Mouse (Mus musculus): ENCODE results near the gene Rnf11. TPM values are rescaled to one million over a fixed set of nuclear protein-coding genes. Genes with fewer than 3 reads are reported as not detected.

Rnf11 gene
- polyA plus RNA-seq, 1 experiment from 2014 or later = 75.1 TPM

DNA sequence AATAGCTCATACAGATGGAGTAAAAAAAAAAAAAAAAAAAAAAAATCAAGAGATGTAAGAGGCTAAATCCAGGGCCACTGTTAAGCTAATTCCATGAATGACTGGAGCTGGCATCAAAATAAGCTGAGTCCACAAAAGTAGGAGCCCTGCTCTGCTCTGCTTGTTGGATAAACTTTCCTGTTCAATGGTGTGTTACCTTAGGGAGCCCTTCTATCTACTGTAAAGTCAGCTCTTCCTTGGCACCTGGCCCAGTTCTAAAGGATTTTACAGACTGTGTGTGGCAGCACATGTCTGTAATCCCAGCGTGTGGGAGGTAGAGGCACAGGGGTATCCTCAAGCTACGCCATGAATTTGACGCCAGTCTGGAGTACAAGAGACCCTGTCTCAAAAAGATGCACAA, 43.5 kb downstream of the Rnf11 start:
- DNase-seq (ENCODE audit: low spot score) = no peak
- no peak overlapping the region for H3K27ac ChIP-seq (replicated peaks; ENCODE audit: low read depth, low read length)

DNA sequence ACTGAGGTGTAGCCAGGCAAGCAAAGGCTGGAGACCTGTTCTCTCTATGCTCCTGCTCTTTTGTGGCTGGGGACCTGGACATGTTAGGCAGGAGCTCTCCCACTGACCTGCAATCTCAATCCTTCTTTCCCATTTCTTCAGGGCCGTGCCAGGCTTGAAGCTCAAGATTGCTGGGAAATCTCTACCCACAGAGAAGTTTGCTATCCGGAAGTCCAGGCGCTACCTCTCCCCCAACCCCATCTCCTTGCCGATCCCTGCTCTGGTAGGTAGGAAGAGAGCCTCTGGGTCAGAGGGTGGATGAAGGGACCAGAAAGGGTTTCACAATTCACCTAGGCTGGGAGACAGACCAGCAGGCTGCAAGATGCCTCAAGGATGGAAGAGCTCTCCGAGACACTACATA, 44.1 kb downstream of the Rnf11 start:
- ATAC-seq (ENCODE audit: low read depth) (no peak), DNase-seq (ENCODE audit: low spot score) (no peak)
- H3K27ac ChIP-seq (replicated peaks; ENCODE audit: low read depth, low read length) = no peak overlapping the region
- H3K4me2 ChIP-seq (ENCODE audit: low read depth, low read length) = no peak overlapping the region
- H3K9me3 ChIP-seq (ENCODE audit: control insufficient read depth, low read length) = no peaks in the 10 kb centered on the region
- no peak overlapping the region for H3K9ac ChIP-seq (ENCODE audit: low read depth, low read length)
- H3K36me3 ChIP-seq (ENCODE audit: control insufficient read depth, insufficient read depth, low read length) = 0 out of 2 replicates have a peak, but pooled peaks cover 12% of the 10 kb centered on the region
- WGBS = 92% methylated on average over 5 of the region's 5 CpGs
- no peak overlapping the region for H3K4me3 ChIP-seq (ENCODE audit: low read depth, low read length)
- H3K27me3 ChIP-seq (replicated peaks; ENCODE audit: control insufficient read depth, insufficient read depth, low read length) = no peaks in the 10 kb centered on the region
- H3K4me1 ChIP-seq (ENCODE audit: control insufficient read depth, insufficient read depth, low read length) = no peaks in the 10 kb centered on the region

More for the DNA sequence above, 43.5 kb downstream of the Rnf11 start:
- Histone ChIP-seq H3K27me3 (replicated peaks; ENCODE audit: control insufficient read depth, insufficient read depth, low read length) (no peaks in the 10 kb centered on the region), H3K9me3 (ENCODE audit: control insufficient read depth, low read length) (no peaks in the 10 kb centered on the region), H3K4me1 (ENCODE audit: control insufficient read depth, insufficient read depth, low read length) (no peaks in the 10 kb centered on the region), H3K4me3 (ENCODE audit: low read depth, low read length) (no peak overlapping the region), H3K9ac (ENCODE audit: low read depth, low read length) (no peak overlapping the region), H3K4me2 (ENCODE audit: low read depth, low read length) (no peak overlapping the region), H3K36me3 (ENCODE audit: control insufficient read depth, insufficient read depth, low read length) (0 out of 2 replicates have a peak, but pooled peaks cover 15% of the 10 kb centered on the region)
- ATAC-seq (ENCODE audit: low read depth) = no peak
- WGBS = 71% methylated on average over 3 of the region's 3 CpGs

DNA sequence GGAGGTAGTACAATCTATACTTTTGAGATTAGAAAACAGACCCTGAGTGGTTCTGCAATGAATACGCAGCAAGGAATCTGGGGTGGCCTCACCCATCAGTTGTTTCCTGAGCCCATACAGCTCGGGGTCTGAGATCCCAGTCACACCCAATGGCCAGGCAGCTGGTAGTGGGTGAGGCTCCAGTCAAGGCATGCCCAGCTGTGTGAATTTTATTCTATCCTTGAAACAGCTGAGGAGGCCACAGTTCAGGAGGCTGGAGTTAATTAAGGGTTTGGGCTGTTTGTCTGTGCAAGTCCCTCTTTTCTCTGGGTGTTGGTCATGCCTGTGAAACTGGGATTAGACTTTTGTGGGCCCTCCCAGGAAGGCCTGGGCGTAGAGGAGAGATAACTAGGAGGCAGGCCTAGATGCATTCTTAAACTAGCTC, 44.7 kb downstream of the Rnf11 start:
- Histone ChIP-seq H3K4me2 (ENCODE audit: low read depth, low read length) (no peak overlapping the region), H3K4me3 (ENCODE audit: low read depth, low read length) (no peak overlapping the region), H3K9me3 (ENCODE audit: control insufficient read depth, low read length) (no peaks in the 10 kb centered on the region), H3K27ac (replicated peaks; ENCODE audit: low read depth, low read length) (no peak overlapping the region), H3K36me3 (ENCODE audit: control insufficient read depth, insufficient read depth, low read length) (0 out of 2 replicates have a peak, but pooled peaks cover 12% of the 10 kb centered on the region), H3K27me3 (replicated peaks; ENCODE audit: control insufficient read depth, insufficient read depth, low read length) (no peaks in the 10 kb centered on the region), H3K9ac (ENCODE audit: low read depth, low read length) (no peak overlapping the region), H3K4me1 (ENCODE audit: control insufficient read depth, insufficient read depth, low read length) (no peaks in the 10 kb centered on the region)
- DNase-seq (ENCODE audit: low spot score) = peak; percentile 65
- 64% methylated on average over 3 of the region's 3 CpGs for WGBS
- ATAC-seq (ENCODE audit: low read depth) = peak; percentile 68; the same call in 1 of the 2 replicates

DNA sequence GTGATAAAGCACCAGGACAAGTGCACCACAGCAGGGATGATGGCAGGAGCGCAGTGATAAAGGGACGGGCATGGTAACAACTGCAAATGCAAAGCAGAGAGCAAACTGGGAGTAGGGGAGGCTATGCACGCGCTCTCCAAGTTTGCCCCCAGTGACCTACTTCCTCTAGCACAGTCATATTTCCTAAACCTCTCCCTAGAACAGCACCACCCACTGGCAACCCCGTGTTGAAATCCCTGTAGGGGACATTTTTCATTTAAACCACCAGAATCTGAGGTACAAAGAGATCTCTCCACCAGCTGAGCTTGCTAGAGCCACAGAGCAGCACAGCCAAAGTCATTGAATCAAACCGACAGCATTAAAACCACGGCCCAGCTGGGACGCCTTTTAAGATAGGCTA, 45.4 kb downstream of the Rnf11 start:
- Histone ChIP-seq H3K36me3 (ENCODE audit: control insufficient read depth, insufficient read depth, low read length) (0 out of 2 replicates have a peak, but pooled peaks cover 7% of the 10 kb centered on the region), H3K4me3 (ENCODE audit: low read depth, low read length) (no peak overlapping the region), H3K4me2 (ENCODE audit: low read depth, low read length) (no peak overlapping the region), H3K27ac (replicated peaks; ENCODE audit: low read depth, low read length) (no peak overlapping the region; the same call in 1 of the 2 replicates), H3K27me3 (replicated peaks; ENCODE audit: control insufficient read depth, insufficient read depth, low read length) (no peaks in the 10 kb centered on the region), H3K9me3 (ENCODE audit: control insufficient read depth, low read length) (no peaks in the 10 kb centered on the region), H3K9ac (ENCODE audit: low read depth, low read length) (no peak overlapping the region), H3K4me1 (ENCODE audit: control insufficient read depth, insufficient read depth, low read length) (no peaks in the 10 kb centered on the region)
- ATAC-seq (ENCODE audit: low read depth) = no peak
- no peak for DNase-seq (ENCODE audit: low spot score)
- WGBS = 74% methylated on average over 8 of the region's 8 CpGs

DNA sequence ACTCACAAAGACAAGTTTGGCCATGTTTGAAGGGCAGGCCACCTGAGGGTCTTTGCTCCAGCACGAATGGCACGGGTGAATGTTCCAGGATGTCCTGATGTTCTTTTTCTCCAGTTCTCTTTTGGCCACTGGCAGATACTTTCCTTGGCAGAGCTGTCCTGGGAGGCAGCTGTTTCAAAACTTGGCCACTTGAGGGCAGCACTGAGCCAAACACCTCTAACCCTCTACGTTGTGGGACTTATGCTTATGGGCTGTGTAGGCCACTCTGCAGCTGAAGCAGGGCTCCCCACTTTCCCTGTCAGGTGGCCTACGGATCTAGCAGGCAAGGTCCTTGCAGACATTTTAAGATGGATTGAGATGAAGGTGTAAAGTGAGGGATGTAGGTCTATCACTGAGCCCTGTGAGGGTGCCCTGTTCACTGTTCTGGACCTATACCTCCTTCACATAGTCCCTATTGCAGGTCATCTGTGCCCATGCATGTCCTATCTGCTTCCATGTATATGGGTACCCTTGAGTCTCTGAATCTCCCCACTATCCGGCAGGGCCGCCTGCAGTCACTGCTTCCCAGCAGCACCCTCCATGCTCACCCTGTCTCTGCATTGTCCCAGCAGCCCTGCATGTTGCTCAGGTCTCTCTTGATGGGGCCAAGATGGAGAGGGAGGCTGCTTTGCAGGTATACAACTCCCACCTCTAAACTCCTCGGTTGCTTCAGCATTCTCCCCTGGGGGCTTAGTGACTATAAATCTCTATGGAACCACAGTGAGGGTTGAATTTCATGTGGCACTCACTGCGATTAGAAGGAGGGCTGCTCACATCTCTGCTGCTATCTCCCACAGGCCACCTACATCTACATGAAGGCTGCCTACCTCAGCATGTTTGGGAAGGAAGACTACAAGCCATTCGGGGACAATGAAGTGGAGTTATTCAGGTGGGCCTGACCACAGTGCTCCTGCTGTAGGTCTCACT, 46.3 kb downstream of the Rnf11 start:
- no peak overlapping the region for H3K4me2 ChIP-seq (ENCODE audit: low read depth, low read length)
- no peaks in the 10 kb centered on the region for H3K4me1 ChIP-seq (ENCODE audit: control insufficient read depth, insufficient read depth, low read length)
- H3K36me3 ChIP-seq (ENCODE audit: control insufficient read depth, insufficient read depth, low read length) = 0 out of 2 replicates have a peak, but pooled peaks cover 5% of the 10 kb centered on the region
- H3K9ac ChIP-seq (ENCODE audit: low read depth, low read length) = no peak overlapping the region
- no peak overlapping the region for H3K4me3 ChIP-seq (ENCODE audit: low read depth, low read length)
- H3K27ac ChIP-seq (replicated peaks; ENCODE audit: low read depth, low read length) = no peak overlapping the region
- DNase-seq (ENCODE audit: low spot score) = peak; percentile 64
- WGBS = 52% methylated on average over 9 of the region's 9 CpGs
- no peaks in the 10 kb centered on the region for H3K27me3 ChIP-seq (replicated peaks; ENCODE audit: control insufficient read depth, insufficient read depth, low read length)
- peak; percentile 70 for ATAC-seq (ENCODE audit: low read depth)
- no peaks in the 10 kb centered on the region for H3K9me3 ChIP-seq (ENCODE audit: control insufficient read depth, low read length)

DNA sequence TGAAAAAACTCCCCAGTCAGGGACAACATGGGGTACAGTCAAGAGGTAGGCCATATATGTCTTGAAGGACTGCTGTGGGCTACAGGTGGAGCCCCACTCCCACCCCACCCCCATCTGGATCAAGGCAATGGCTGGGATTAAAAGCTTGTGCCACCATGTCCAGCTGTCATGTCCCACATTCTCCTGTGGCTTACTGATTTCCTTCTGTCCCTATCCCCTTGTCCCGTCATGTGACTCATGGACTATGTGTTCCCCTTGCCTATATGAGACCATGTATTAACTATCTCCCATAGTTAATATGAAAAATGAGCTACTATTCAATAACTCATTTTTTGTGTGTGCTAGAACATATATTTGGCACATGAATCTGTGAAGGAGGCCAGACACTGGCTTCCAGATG, 50.3 kb downstream of the Rnf11 start:
- WGBS = 90% methylated on average over 1 of the region's 1 CpGs
- Histone ChIP-seq H3K4me1 (ENCODE audit: control insufficient read depth, insufficient read depth, low read length) (no peaks in the 10 kb centered on the region), H3K27me3 (replicated peaks; ENCODE audit: control insufficient read depth, insufficient read depth, low read length) (no peaks in the 10 kb centered on the region), H3K4me2 (ENCODE audit: low read depth, low read length) (no peak overlapping the region), H3K9ac (ENCODE audit: low read depth, low read length) (no peak overlapping the region), H3K9me3 (ENCODE audit: control insufficient read depth, low read length) (no peaks in the 10 kb centered on the region), H3K36me3 (ENCODE audit: control insufficient read depth, insufficient read depth, low read length) (no peaks in the 10 kb centered on the region), H3K27ac (replicated peaks; ENCODE audit: low read depth, low read length) (no peak overlapping the region), H3K4me3 (ENCODE audit: low read depth, low read length) (no peak overlapping the region)
- ATAC-seq (ENCODE audit: low read depth) = no peak
- DNase-seq (ENCODE audit: low spot score) = no peak

DNA sequence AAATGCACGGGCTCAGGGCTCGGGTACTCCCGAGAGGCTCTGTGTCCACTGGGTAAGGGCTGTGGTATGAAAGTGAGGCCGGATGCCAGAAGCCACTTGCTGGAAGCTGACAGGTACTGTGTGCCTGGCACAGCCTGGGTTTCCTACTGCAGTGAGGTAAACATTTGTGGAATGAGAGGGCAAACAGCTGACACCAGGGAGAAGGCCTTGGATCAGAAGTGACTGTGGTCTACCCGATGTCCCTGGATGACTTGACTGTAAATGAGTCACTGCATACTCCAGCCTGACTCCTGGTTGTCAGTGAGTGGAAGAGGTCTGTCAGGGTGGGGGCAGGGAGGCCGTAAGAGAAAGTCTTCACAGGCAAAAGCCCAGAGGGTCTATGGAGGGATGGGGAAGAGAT, 50.9 kb downstream of the Rnf11 start:
- H3K27ac ChIP-seq (replicated peaks; ENCODE audit: low read depth, low read length) = no peak overlapping the region

DNA sequence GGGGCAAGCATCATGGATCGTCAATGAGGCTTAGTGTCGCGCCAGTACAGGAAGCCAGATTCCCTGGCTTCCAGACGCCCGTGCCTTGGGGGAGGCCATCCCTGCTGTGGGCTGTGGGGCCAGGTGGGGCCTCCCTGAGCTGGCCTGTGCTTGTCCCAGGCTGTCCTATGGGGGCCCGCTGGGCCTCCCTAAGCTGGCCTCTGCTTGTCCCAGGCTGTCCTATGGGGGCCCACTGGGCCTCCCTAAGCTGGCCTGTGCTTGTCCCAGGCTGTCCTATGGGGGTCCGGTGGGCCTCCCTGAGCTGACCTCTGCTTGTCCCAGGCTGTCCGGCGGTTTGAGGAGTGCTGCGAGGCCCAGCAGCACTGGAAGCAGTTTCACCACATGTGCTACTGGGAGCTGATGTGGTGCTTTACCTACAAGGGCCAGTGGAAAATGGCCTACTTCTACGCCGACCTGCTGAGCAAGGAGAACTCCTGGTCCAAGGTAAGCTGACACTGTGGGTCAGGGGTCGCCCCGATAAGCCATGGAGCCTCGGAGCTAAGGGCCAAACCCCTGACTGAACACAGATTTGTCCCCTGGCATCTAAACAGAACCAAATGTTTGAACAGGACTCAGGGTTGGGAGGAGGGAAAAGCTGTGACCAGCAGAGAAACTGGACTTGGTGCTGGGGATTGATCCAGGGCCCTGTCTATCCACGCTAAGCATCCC, 51.7 kb downstream of the Rnf11 start:
- Histone ChIP-seq H3K4me2 (ENCODE audit: low read depth, low read length) (no peak overlapping the region), H3K9me3 (ENCODE audit: control insufficient read depth, low read length) (no peaks in the 10 kb centered on the region), H3K4me1 (ENCODE audit: control insufficient read depth, insufficient read depth, low read length) (no peaks in the 10 kb centered on the region), H3K9ac (ENCODE audit: low read depth, low read length) (no peak overlapping the region), H3K27me3 (replicated peaks; ENCODE audit: control insufficient read depth, insufficient read depth, low read length) (no peaks in the 10 kb centered on the region), H3K36me3 (ENCODE audit: control insufficient read depth, insufficient read depth, low read length) (no peaks in the 10 kb centered on the region), H3K27ac (replicated peaks; ENCODE audit: low read depth, low read length) (no peak overlapping the region), H3K4me3 (ENCODE audit: low read depth, low read length) (no peak overlapping the region)
- no peak for DNase-seq (ENCODE audit: low spot score)
- no peak; the same call in 1 of the 2 replicates for ATAC-seq (ENCODE audit: low read depth)
- WGBS = 49% methylated on average over 15 of the region's 16 CpGs

More for the DNA sequence above, 50.9 kb downstream of the Rnf11 start:
- WGBS = 59% methylated on average over 6 of the region's 6 CpGs
- DNase-seq (ENCODE audit: low spot score) (no peak), ATAC-seq (ENCODE audit: low read depth) (no peak)
- Histone ChIP-seq H3K36me3 (ENCODE audit: control insufficient read depth, insufficient read depth, low read length) (no peaks in the 10 kb centered on the region), H3K27me3 (replicated peaks; ENCODE audit: control insufficient read depth, insufficient read depth, low read length) (no peaks in the 10 kb centered on the region), H3K4me3 (ENCODE audit: low read depth, low read length) (no peak overlapping the region), H3K4me2 (ENCODE audit: low read depth, low read length) (no peak overlapping the region), H3K4me1 (ENCODE audit: control insufficient read depth, insufficient read depth, low read length) (no peaks in the 10 kb centered on the region), H3K9me3 (ENCODE audit: control insufficient read depth, low read length) (no peaks in the 10 kb centered on the region), H3K9ac (ENCODE audit: low read depth, low read length) (no peak overlapping the region)
